Mouse (Mus musculus) stomach, postnatal 0 days (tissue): ENCODE data around the gene Mettl26.

Experiments
- CTCF ChIP-seq: IDR thresholded peaks from 2 replicates; pipeline ENCODE4 v1.5.1; 2016; ENCODE audit warnings: antibody characterized with exemption, low read depth, mild to moderate bottlenecking, moderate library complexity
- EP300 ChIP-seq: optimal IDR thresholded peaks from 2 replicates; pipeline ENCODE3; 2016; ENCODE audit warnings: antibody characterized with exemption

- TF ChIP-seq CTCF: peak; percentile 74
- no peak for TF ChIP-seq EP300
Measured at GRCm38 (mm10) chr17:25879261-25879660, 4.4 kb downstream of the Mettl26 start.
